Mouse (Mus musculus) liver, embryonic 13.5 days (tissue): ENCODE results near the gene Klc1. TPM values are rescaled to one million over a fixed set of nuclear protein-coding genes. Genes with fewer than 3 reads are reported as not detected.

Experiments
- ATAC-seq: fragments of 200-750 bp; cut with Nextera tagmentation; 2 replicates; pipeline ENCODE4 v1.8.0; 2017; ENCODE audit warnings: low read depth, mild to moderate bottlenecking, moderate number of reproducible peaks, moderate library complexity
- DNase-seq: peaks from one replicate; pipeline ENCODE4 v3.0.0; 2022
- H3K27ac ChIP-seq: fragments of 300-500 bp; sonication (generic); 2 replicates; pipeline ENCODE4 v1.5.1; 2015; ENCODE audit warnings: moderate library complexity, mild to moderate bottlenecking, inconsistent platforms
- H3K27me3 ChIP-seq: fragments of 300-500 bp; sonication (generic); 2 replicates; pipeline ENCODE4 v1.6.1; 2015; ENCODE audit warnings: mild to moderate bottlenecking, inconsistent platforms
- H3K36me3 ChIP-seq: fragments of 300-500 bp; sonication (generic); 2 replicates; pipeline ENCODE4 v1.6.1; 2015; ENCODE audit warnings: mild to moderate bottlenecking, inconsistent platforms
- H3K4me1 ChIP-seq: fragments of 300-500 bp; sonication (generic); replicated peaks from 2 replicates; pipeline ENCODE4 v1.6.1; 2015; ENCODE audit warnings: inconsistent platforms
- H3K4me2 ChIP-seq: fragments of 300-500 bp; sonication (generic); 2 replicates; pipeline ENCODE4 v1.6.1; 2015; ENCODE audit warnings: inconsistent platforms, mild to moderate bottlenecking, moderate library complexity
- H3K4me3 ChIP-seq: fragments of 300-500 bp; sonication (generic); replicated peaks from 2 replicates; pipeline ENCODE4 v1.5.1; 2015; ENCODE audit warnings: mild to moderate bottlenecking, inconsistent platforms
- H3K9ac ChIP-seq: fragments of 300-500 bp; sonication (generic); 2 replicates; pipeline ENCODE4 v1.6.1; 2015; ENCODE audit warnings: mild to moderate bottlenecking, inconsistent platforms
- H3K9me3 ChIP-seq: fragments of 300-500 bp; sonication (generic); replicated peaks from 2 replicates; pipeline ENCODE4 v1.6.1; 2016; ENCODE audit warnings: inconsistent platforms
- WGBS: fragments of 180-500 bp; shearing (Covaris S2); methylation state at CpG from one replicate; pipeline ENCODE4 v1.1.7; 2015; ENCODE audit not compliant: insufficient replicate concordance; 5-methylcytosine and 5-hydroxymethylcytosine counted together
- polyA plus RNA-seq: library from polyadenylated mRNA; unstranded; fragments of >200 nt; fragmentation: Nextera tagmentation; extraction: Ambion mirVana; gene quantifications from 2 replicates; pipeline ENCODE4 v1.2.1, GENCODE M21; 2015

The Klc1 gene
- polyA plus RNA-seq, 1 experiment from 2014 or later = 22.5 TPM

DNA sequence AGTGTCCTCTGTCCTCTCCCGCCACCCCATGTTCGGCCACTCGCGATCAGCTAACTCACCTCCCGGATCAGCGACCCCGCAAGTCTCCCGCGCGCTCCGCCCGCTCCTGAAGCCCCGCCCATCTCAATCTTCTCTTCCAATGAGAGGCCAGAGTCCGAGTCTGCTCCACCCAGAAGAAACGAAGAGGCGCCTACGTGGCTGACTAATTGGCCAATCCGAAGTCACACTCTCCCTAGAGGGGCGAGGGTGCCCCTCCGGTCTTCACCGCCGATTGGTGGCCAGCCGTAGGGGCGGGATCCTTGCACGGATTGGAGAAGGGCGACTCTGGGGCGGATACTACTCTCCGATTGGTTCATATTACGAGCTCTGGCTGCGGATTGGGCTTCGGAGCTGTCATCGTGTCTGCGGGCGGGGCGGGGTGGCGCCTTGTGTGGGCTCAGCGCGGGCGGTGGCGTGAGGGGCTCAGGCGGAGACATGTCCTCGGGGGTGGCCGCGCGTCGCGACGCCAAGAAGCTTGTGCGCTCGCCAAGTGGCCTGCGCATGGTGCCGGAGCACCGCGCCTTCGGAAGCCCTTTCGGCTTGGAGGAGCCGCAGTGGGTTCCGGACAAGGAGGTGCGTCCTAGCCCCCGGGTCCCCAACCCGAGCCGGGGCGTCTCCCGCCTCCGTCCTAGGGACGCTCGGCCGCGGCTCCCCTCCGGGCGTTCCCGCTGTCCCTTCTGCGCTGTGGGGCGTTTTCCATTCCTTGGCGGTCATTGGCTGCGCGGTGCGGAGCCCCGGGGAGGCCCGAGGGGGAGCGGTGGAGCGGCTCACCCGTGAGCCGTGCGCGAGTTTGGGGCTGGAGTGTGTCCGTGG lies 55.3 kb downstream of the Klc1 start, which contains the start of the genes Xrcc3 and Zfyve21:
TSS of gene Xrcc3 (minus strand) at position 108 of the 852 bp plus-strand sequence.
TSS of gene Zfyve21 (plus strand) at position 405 of the 852 bp plus-strand sequence.
- Histone ChIP-seq H3K27ac (peak within 1 kb of the TSS; percentile 97), H3K9ac (peak within 1 kb of the TSS; percentile 87), H3K9me3 (no peaks in the 10 kb centered on the region), H3K4me3 (peak within 1 kb of the TSS; percentile 82), H3K4me1 (peaks cover 83% of the 10 kb centered on the region), H3K4me2 (peak within 1 kb of the TSS; percentile 93), H3K27me3 (no peaks in the 10 kb centered on the region), H3K36me3 (peaks cover 37% of the 10 kb centered on the region)
- peak; percentile 99 for DNase-seq
- WGBS = under 1% methylated on average over 87 of the region's 87 CpGs
- ATAC-seq = peak; percentile 92

DNA sequence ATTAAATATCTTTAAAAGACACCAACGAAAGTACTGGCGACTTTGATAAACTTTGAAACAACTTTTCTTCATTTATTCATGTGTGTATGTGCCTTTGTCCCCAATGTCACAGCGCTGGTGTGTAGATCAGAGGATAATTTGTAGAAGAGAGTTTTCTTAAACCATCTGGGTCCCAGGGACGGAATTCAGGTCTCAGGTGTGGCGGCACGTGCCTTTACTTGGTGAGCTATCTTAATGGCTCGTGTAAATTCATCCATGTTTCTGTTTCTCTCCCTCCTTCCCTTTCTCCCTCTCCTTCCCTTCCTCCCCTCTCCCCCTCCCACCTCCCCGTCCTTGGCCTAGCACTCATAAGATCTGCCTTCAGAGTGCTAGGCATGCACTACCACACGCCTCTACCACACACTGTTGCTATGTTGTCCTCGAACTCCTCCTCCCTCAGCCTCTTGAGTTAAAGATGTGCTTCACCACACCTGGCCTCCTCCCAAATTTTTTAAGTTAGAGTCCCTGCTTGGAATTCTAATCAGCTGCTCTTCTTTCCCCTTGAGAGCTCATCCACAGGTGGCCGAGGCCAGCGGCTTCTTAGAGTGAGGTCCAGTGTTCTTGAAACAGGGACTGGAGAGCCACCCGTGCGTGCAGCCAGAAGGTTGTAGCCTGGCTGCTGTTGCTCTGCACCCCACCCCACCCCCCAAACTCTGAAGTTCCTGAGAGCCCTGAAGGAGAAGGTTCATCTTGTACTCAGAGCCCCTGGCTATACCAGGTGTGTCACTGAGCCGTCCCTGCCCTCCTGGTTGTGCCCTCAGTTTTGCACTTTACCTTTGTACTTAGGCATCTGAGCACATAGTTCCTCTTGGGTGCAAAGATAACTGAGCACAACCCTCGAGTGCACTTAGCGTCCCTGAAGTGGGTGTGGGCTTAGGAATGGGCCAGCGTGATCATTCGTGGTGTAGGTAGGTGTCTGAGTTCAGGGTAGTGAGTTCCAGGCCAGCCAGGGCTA lies 56.4 kb downstream of the Klc1 start:
- H3K4me1 ChIP-seq = peaks cover 83% of the 10 kb centered on the region
- WGBS = 18% methylated on average over 19 of the region's 19 CpGs
- peak overlapping the region; percentile 81 for H3K4me2 ChIP-seq
- H3K4me3 ChIP-seq = peak overlapping the region; percentile 77
- H3K9ac ChIP-seq = peak overlapping the region; percentile 87
- H3K9me3 ChIP-seq = no peaks in the 10 kb centered on the region
- no peak for ATAC-seq
- DNase-seq = no peak
- H3K27ac ChIP-seq = peak overlapping the region; percentile 97
- peaks cover 31% of the 10 kb centered on the region for H3K36me3 ChIP-seq
- no peaks in the 10 kb centered on the region for H3K27me3 ChIP-seq

DNA sequence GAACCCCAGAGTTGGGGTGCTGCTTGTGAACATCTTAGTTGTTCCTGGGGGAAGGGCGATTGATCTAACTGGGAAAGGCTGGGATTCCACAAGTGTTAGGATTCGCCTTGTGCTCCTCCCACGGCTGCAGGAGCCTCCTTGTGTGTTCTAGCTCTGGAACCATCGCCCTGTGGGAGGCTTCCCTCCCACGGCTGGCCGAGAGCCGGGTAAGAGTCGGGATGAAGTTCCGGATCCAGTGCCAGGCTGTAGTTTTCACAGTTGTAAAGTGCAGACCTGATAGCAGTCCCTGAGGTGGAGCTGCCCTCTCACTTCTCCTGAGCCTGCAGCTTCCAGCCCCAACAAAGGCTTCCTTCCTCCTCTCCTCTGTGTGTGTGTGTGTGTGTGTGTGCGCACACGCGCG lies 57.9 kb downstream of the Klc1 start:
- Histone ChIP-seq H3K9me3 (no peaks in the 10 kb centered on the region), H3K4me1 (peaks cover 87% of the 10 kb centered on the region), H3K4me2 (peak overlapping the region; percentile 81), H3K27me3 (no peaks in the 10 kb centered on the region), H3K27ac (peak overlapping the region; percentile 97), H3K9ac (peak overlapping the region; percentile 87), H3K36me3 (peaks cover 32% of the 10 kb centered on the region), H3K4me3 (peak overlapping the region; percentile 77)
- ATAC-seq (no peak), DNase-seq (no peak)
- WGBS = 73% methylated on average over 13 of the region's 13 CpGs

DNA sequence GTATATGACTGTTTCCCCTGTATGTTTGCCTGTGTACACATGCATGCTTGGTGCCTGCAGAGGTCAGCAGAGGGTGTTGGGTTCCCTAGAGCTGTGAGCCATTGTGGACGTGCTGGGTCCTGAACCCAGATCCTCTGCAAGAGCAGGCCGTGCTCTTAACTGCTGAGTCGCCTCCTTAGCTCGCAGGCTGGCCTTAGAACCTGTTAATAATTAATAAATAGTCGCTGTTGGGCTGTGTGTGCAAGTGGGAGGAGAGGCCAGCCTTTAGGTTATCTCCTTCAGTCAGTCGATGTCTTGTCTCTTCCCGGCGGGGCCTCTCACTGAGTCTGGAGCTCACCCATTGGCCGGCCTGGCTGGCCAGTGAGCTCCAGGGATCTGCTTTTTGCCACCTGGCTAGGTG lies 58.3 kb downstream of the Klc1 start:
- Histone ChIP-seq H3K27me3 (no peaks in the 10 kb centered on the region), H3K4me1 (peaks cover 84% of the 10 kb centered on the region), H3K9ac (peak overlapping the region; percentile 87), H3K27ac (peak overlapping the region; percentile 97), H3K4me3 (peak overlapping the region; percentile 77), H3K36me3 (peaks cover 30% of the 10 kb centered on the region), H3K9me3 (no peaks in the 10 kb centered on the region), H3K4me2 (peak overlapping the region; percentile 81)
- DNase-seq (peak; percentile 80), ATAC-seq (peak; percentile 45)
- 15% methylated on average over 9 of the region's 9 CpGs for WGBS

DNA sequence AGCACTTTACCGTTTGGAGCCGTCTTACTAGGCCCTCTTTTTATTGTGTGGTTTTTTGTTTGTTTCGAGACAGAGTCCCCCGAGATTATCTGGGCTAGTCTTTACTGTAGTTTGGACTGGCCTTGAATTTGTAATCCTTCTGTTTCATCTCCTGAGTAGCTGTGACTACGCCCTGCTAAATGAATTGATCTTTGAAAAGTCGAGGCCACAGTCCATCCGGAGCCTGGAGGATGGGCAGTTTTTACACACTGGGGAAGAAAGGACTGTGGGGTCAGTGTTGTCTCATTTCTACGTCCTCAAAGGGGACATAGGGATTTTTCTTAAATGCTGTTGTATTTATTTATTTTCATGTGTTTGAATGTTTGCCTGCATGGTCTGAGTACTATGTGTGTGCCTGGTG lies 59.3 kb downstream of the Klc1 start:
- no peaks in the 10 kb centered on the region for H3K9me3 ChIP-seq
- H3K4me3 ChIP-seq = peak overlapping the region; percentile 11; the same call in 1 of the 2 replicates
- no peaks in the 10 kb centered on the region for H3K27me3 ChIP-seq
- peaks cover 37% of the 10 kb centered on the region for H3K36me3 ChIP-seq
- WGBS = 73% methylated on average over 8 of the region's 8 CpGs
- peaks cover 81% of the 10 kb centered on the region for H3K4me1 ChIP-seq
- H3K9ac ChIP-seq = peak overlapping the region; percentile 59
- peak overlapping the region; percentile 81 for H3K4me2 ChIP-seq
- DNase-seq (no peak), ATAC-seq (no peak)
- peak overlapping the region; percentile 97 for H3K27ac ChIP-seq

DNA sequence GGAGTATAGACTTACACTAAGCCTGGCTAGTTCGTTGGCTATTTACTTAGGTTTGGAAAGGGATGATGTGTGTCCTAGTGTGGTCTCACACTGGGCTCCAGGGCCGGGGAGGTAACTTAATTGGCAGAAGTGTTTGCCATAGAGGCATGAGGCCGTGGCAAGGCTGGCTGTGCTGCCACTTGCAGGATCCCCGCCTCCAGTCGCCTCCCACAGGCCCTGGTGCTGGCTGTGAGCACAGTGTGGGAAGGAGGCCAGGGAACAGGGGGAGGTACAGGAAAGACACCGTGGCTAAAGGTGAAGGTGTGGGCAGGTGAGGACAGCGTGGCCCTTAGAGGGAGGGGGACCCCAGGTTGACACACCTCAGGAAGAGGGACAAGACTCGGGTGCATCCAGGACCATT lies 61.3 kb downstream of the Klc1 start:
- Histone ChIP-seq H3K9ac (no peak overlapping the region; the same call in 1 of the 2 replicates), H3K27me3 (no peaks in the 10 kb centered on the region), H3K9me3 (no peaks in the 10 kb centered on the region), H3K27ac (peak overlapping the region; percentile 11; the same call in 1 of the 2 replicates), H3K36me3 (peaks cover 57% of the 10 kb centered on the region), H3K4me3 (no peak overlapping the region), H3K4me2 (no peak overlapping the region), H3K4me1 (peaks cover 73% of the 10 kb centered on the region)
- WGBS = 73% methylated on average over 8 of the region's 8 CpGs
- ATAC-seq (no peak), DNase-seq (no peak)

DNA sequence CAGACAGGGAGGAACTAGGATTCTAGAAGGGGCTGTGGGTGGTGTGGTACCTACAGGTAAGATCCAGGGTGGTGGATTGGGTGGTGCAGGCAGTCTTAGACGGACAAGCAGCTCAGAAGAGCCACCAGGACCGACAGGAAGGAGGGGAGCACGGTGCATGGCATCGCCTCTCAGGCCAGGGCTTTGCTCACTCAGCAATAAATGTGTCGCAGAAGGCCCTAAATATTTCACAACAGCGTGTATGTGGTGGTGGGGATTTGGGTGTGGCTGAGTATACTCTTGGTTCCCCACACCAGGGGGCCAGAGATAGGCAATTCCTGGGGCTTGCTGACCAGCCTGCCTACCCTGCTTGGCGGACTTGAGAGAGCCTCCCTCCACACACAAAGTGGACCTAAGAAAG lies 62.1 kb downstream of the Klc1 start:
- Histone ChIP-seq H3K36me3 (peaks cover 65% of the 10 kb centered on the region), H3K4me3 (no peak overlapping the region), H3K9me3 (no peaks in the 10 kb centered on the region), H3K4me2 (no peak overlapping the region), H3K4me1 (peaks cover 65% of the 10 kb centered on the region), H3K27ac (no peak overlapping the region), H3K9ac (no peak overlapping the region), H3K27me3 (no peaks in the 10 kb centered on the region)
- ATAC-seq (no peak), DNase-seq (no peak)
- 58% methylated on average over 7 of the region's 7 CpGs for whole genome bisulfite sequencing

DNA sequence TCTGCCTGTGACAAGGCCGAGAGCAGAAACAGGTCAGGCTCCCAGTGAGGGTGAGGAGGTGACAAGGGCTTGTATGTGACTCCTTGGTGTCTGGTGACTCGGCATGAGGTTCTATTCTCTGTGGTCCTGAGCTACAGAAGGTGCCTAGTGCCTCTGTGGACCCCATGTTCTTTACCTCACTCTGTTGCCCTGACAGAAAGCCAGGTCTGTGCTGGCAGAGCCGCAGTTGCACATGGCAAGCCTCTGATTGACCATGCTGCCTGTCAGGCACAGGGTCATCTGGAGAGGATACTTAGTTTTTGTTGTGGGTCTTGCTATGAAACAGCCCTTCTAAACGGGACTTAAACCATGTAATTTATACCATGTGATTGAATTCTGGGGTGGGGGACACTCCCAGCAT lies 63.3 kb downstream of the Klc1 start:
- H3K4me2 ChIP-seq = no peak overlapping the region

DNA sequence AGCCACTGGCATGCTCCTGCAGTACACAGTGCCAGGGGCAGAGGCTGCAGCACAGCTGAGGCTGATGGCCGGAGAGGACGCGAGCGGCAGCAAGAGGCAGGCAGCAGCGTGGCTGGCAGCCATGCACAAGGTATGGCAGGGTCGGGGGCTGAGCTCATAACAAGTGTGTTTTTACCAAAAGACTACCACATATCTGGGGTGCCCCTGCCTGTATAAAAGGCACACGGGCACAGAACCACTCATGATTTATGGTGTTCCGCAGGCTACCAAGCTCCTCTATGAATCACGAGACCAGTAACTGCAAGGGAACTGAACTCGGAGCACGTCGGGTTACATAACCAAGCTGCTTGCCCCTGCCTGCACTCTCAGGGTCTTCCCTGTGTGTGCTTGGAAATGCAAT lies 68.9 kb downstream of the Klc1 start:
- H3K4me3 ChIP-seq = no peak overlapping the region
- H3K9ac ChIP-seq = no peak overlapping the region
- no peak overlapping the region for H3K4me2 ChIP-seq
- ATAC-seq (no peak), DNase-seq (no peak)
- no peaks in the 10 kb centered on the region for H3K9me3 ChIP-seq
- H3K27ac ChIP-seq = no peak overlapping the region
- H3K4me1 ChIP-seq = peaks cover 28% of the 10 kb centered on the region
- no peaks in the 10 kb centered on the region for H3K27me3 ChIP-seq
- peaks cover 96% of the 10 kb centered on the region for H3K36me3 ChIP-seq
- WGBS = 91% methylated on average over 12 of the region's 12 CpGs

More for the DNA sequence above, 63.3 kb downstream of the Klc1 start:
- 75% methylated on average over 4 of the region's 4 CpGs for WGBS
- Histone ChIP-seq H3K4me3 (no peak overlapping the region), H3K27me3 (no peaks in the 10 kb centered on the region), H3K4me1 (peaks cover 53% of the 10 kb centered on the region), H3K36me3 (peaks cover 77% of the 10 kb centered on the region), H3K9me3 (no peaks in the 10 kb centered on the region), H3K9ac (no peak overlapping the region), H3K27ac (no peak overlapping the region)
- ATAC-seq = no peak
- no peak for DNase-seq

DNA sequence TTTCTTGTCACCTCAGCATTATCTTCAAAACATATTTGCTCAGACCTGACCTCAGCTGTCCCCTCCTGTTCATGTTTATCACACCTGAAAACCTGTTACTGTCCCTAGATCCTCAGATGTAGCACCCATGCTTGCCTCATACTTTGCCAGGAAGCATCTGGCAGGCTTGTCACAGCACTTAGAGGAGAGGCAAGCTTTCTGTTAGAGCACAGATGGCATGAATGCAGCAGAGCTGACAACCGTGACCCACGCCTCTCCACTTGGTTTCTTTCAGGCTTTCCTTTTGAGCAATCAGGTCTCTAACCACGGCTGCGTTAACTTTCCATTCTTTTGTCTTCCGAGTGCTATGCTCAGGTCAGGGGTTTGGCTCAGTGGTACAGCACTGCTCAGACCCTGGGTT lies 70.8 kb downstream of the Klc1 start:
- 70% methylated on average over 5 of the region's 5 CpGs for WGBS
- Histone ChIP-seq H3K4me1 (peaks cover 45% of the 10 kb centered on the region), H3K27ac (peak overlapping the region; percentile 18; the same call in 1 of the 2 replicates), H3K36me3 (peaks cover 96% of the 10 kb centered on the region), H3K9me3 (no peaks in the 10 kb centered on the region), H3K4me2 (no peak overlapping the region), H3K9ac (no peak overlapping the region), H3K4me3 (no peak overlapping the region), H3K27me3 (no peaks in the 10 kb centered on the region)
- DNase-seq = no peak
- ATAC-seq = no peak

DNA sequence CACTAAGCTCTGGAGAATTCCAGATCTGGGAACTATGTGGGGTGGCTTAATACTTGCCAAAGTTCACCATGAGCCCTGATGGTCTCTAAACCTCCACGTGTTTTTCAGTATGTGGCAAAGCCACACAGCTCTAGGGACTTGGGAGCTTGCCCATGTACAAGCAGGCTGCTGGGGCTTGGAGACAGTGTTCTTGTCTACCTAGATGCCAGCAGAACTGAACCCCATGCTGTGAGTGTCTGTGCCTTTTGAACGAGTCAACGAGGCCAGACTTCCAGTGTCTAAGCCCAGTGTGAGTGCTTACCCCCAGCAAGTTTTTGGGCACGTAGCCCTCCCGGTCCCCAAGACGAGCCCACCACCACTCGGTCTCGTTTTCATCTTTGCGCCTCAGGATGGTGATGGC lies 71.3 kb downstream of the Klc1 start:
- Histone ChIP-seq H3K9me3 (no peaks in the 10 kb centered on the region), H3K27ac (peak overlapping the region; percentile 18; the same call in 1 of the 2 replicates), H3K36me3 (peaks cover 96% of the 10 kb centered on the region), H3K4me1 (peaks cover 49% of the 10 kb centered on the region), H3K27me3 (no peaks in the 10 kb centered on the region), H3K9ac (no peak overlapping the region), H3K4me2 (no peak overlapping the region), H3K4me3 (no peak overlapping the region)
- no peak for ATAC-seq
- 87% methylated on average over 9 of the region's 9 CpGs for WGBS
- no peak for DNase-seq
